Mouse (Mus musculus) retina, adult 2 months (tissue): ENCODE data around the gene Pnmal1.

Source experiments
- DNase-seq: peaks from one replicate; pipeline ENCODE4 v3.0.0-alpha.2; 2012; ENCODE audit warnings: low read depth, low spot score

The Pnmal1 gene

GRCm38 (mm10) chr7:16995345-16995744 is 35.9 kb downstream of the Pnmal1 start:
- DNase-seq, result no peak

GRCm38 (mm10) chr7:16999233-16999632 is 39.8 kb downstream of the Pnmal1 start:
- no peak for DNase-seq

- peak; percentile 58 for DNase-seq
These were observed 40.2 kb downstream of the Pnmal1 start for GRCm38 (mm10) chr7:16999650-17000049.

GRCm38 (mm10) chr7:17002375-17003195 is 43.1 kb downstream of the Pnmal1 start:
- peak; percentile 57 for DNase-seq

GRCm38 (mm10) chr7:17003230-17003960 is 43.9 kb downstream of the Pnmal1 start:
- DNase-seq, result no peak

GRCm38 (mm10) chr7:17004716-17005115 is 45.2 kb downstream of the Pnmal1 start:
- DNase-seq, result no peak

GRCm38 (mm10) chr7:17007300-17007699 is 47.8 kb downstream of the Pnmal1 start:
- DNase-seq, result no peak

- DNase-seq, result no peak
These were observed 50.0 kb downstream of the Pnmal1 start for GRCm38 (mm10) chr7:17009326-17010009.

- DNase-seq, result no peak
These were observed 50.5 kb downstream of the Pnmal1 start for GRCm38 (mm10) chr7:17010010-17010347.

GRCm38 (mm10) chr7:17011909-17012590 is 52.6 kb downstream of the Pnmal1 start:
- no peak for DNase-seq
